Mouse (Mus musculus) olfactory bulb, adult 2 months (tissue): ENCODE measurements around the gene Cenpe.

Experiments used
- CTCF ChIP-seq: fragments of 200-500 bp; IDR thresholded peaks from 2 replicates; pipeline ENCODE4 v1.5.1; 2012; ENCODE audit warnings: low read depth, mild to moderate bottlenecking, low read length, moderate library complexity; ENCODE audit not compliant: insufficient read depth
- POLR2A ChIP-seq: fragments of 200-500 bp; IDR thresholded peaks from 2 replicates; pipeline ENCODE4 v1.6.1; 2012; ENCODE audit warnings: mild to moderate bottlenecking, low read depth, low read length, moderate library complexity; ENCODE audit not compliant: insufficient read depth

- no peak for TF ChIP-seq POLR2A
- no peak for TF ChIP-seq CTCF
Measured at GRCm38 (mm10) chr3:135288138-135288750, 75.9 kb downstream of the Cenpe start.
